Mouse (Mus musculus) lung, embryonic 16.5 days (tissue): Measurements from ENCODE around the gene Krt6a. TPM values are rescaled to one million over a fixed set of nuclear protein-coding genes. Genes with fewer than 3 reads are reported as not detected.

Source experiments
- ATAC-seq: fragments of 200-750 bp; cut with Nextera tagmentation; 2 replicates; pipeline ENCODE4 v1.8.0; 2017; ENCODE audit warnings: low read depth, mild to moderate bottlenecking, moderate library complexity
- H3K27ac ChIP-seq: fragments of 300-500 bp; sonication (generic); 2 replicates; pipeline ENCODE4 v1.5.1; 2014; ENCODE audit warnings: mild to moderate bottlenecking, control low read depth, low read length
- H3K27me3 ChIP-seq: fragments of 300-500 bp; sonication (generic); 2 replicates; pipeline ENCODE4 v1.6.1; 2014; ENCODE audit warnings: low read depth, low read length, mixed read lengths; ENCODE audit not compliant: control insufficient read depth, insufficient read depth
- H3K36me3 ChIP-seq: fragments of 300-500 bp; sonication (generic); 2 replicates; pipeline ENCODE4 v1.6.1; 2014; ENCODE audit warnings: low read length; ENCODE audit not compliant: control insufficient read depth, insufficient read depth
- H3K4me1 ChIP-seq: fragments of 300-500 bp; sonication (generic); replicated peaks from 2 replicates; pipeline ENCODE4 v1.6.1; 2014; ENCODE audit warnings: low read length, mixed read lengths; ENCODE audit not compliant: control insufficient read depth, insufficient read depth
- H3K4me2 ChIP-seq: fragments of 300-500 bp; sonication (generic); 2 replicates; pipeline ENCODE4 v1.6.1; 2014; ENCODE audit warnings: low read depth, low read length, control low read depth
- H3K4me3 ChIP-seq: fragments of 300-500 bp; sonication (generic); 2 replicates; pipeline ENCODE4 v1.5.1; 2014; ENCODE audit warnings: mild to moderate bottlenecking, low read length, control low read depth
- H3K9ac ChIP-seq: fragments of 300-500 bp; sonication (generic); 2 replicates; pipeline ENCODE4 v1.6.1; 2014; ENCODE audit warnings: low read length, control low read depth
- H3K9me3 ChIP-seq: fragments of 300-500 bp; sonication (generic); 2 replicates; pipeline ENCODE4 v1.6.1; 2016; ENCODE audit warnings: low read length; ENCODE audit not compliant: control insufficient read depth
- WGBS: fragments of 180-500 bp; shearing (Covaris S2); extraction: QIAGEN DNeasy Blood & Tissue Kit; methylation state at CpG from one replicate; pipeline ENCODE4 v1.1.7; 2014; 5-methylcytosine and 5-hydroxymethylcytosine counted together
- microRNA-seq: library from miRNA; unstranded; fragments of <30 nt; microRNA quantifications from one replicate; pipeline ENCODE4, GENCODE M21; 2016
- polyA plus RNA-seq: library from polyadenylated mRNA; unstranded; fragments of >200 nt; fragmentation: Nextera tagmentation; extraction: Ambion mirVana; gene quantifications from 2 replicates; pipeline ENCODE4 v1.2.1, GENCODE M21; 2015

Krt6a gene
- polyA plus RNA-seq, 1 experiment from 2014 or later, result 0.67 TPM

- no peaks in the 10 kb centered on the region for H3K4me1 ChIP-seq
- no peaks in the 10 kb centered on the region for H3K9me3 ChIP-seq
- H3K4me3 ChIP-seq, result no peak overlapping the region
- no peak overlapping the region for H3K27ac ChIP-seq
- H3K9ac ChIP-seq, result no peak overlapping the region
- no peak overlapping the region for H3K4me2 ChIP-seq
- no peaks in the 10 kb centered on the region for H3K27me3 ChIP-seq
- H3K36me3 ChIP-seq, result no peaks in the 10 kb centered on the region
- ATAC-seq, result no peak
- WGBS, result 77% methylated on average over 1 of the region's 1 CpGs
Measured at GRCm38 (mm10) chr15:101675978-101676377, 18.1 kb downstream of the Krt6a start.

- Histone ChIP-seq H3K4me1 (no peaks in the 10 kb centered on the region), H3K4me2 (no peak overlapping the region), H3K9ac (no peak overlapping the region), H3K9me3 (no peaks in the 10 kb centered on the region), H3K27ac (no peak overlapping the region), H3K36me3 (no peaks in the 10 kb centered on the region), H3K4me3 (no peak overlapping the region), H3K27me3 (no peaks in the 10 kb centered on the region)
- ATAC-seq, result no peak
- WGBS, result 80% methylated on average over 5 of the region's 5 CpGs
Measured at GRCm38 (mm10) chr15:101652736-101653265, 41.3 kb downstream of the Krt6a start.

GRCm38 (mm10) chr15:101647280-101647679, 46.8 kb downstream of the Krt6a start, which contains the start of gene Gm5478:
Gene Gm5478, minus strand, starts transcription at chr15:101647380.
- H3K36me3 ChIP-seq, result no peaks in the 10 kb centered on the region
- H3K4me2 ChIP-seq, result no peak within 1 kb of the TSS
- no peak within 1 kb of the TSS for H3K27ac ChIP-seq
- H3K9me3 ChIP-seq, result no peaks in the 10 kb centered on the region
- no peak for ATAC-seq
- no peak within 1 kb of the TSS for H3K9ac ChIP-seq
- H3K27me3 ChIP-seq, result no peaks in the 10 kb centered on the region
- WGBS, result 70% methylated on average over 3 of the region's 3 CpGs
- no peaks in the 10 kb centered on the region for H3K4me1 ChIP-seq
- H3K4me3 ChIP-seq, result no peak within 1 kb of the TSS

Small RNAs within 50 kb of the gene (microRNA-seq; reads per million reads assigned to microRNA genes)
- not detected for gene Gm44323
- gene Gm44342, result not detected
- not detected for gene Gm44383
- not detected for gene Gm44479

Other genes starting within 250 kb of the Krt6a start
- gene Krt88, start 246.6 kb downstream of the Krt6a start, polyA plus RNA-seq, result not detected in 2 replicates
- gene Krt81, start 230.6 kb downstream of the Krt6a start, polyA plus RNA-seq, result not detected in 2 replicates
- gene Krt86, start 220.8 kb downstream of the Krt6a start, polyA plus RNA-seq, result not detected in 2 replicates
- gene Krt83, start 202.8 kb downstream of the Krt6a start, polyA plus RNA-seq, result not detected in 2 replicates
- gene Gm49425, start 177.0 kb downstream of the Krt6a start, polyA plus RNA-seq, result not detected in 2 replicates
- not detected in 2 replicates for gene Krt84, start 161.5 kb downstream of the Krt6a start, polyA plus RNA-seq
- gene Krt82, start 143.6 kb downstream of the Krt6a start, polyA plus RNA-seq, result not detected in 2 replicates
- not detected in 2 replicates for gene Krt90, start 131.4 kb downstream of the Krt6a start, polyA plus RNA-seq
- 0.28 and 0.29 TPM in 2 replicates for gene Krt75, start 120.4 kb downstream of the Krt6a start, polyA plus RNA-seq
- not detected in 2 replicates for gene Gm5414, start 66.1 kb downstream of the Krt6a start, polyA plus RNA-seq
- not detected in 2 replicates for gene Gm5478, start 46.9 kb downstream of the Krt6a start, polyA plus RNA-seq
- not detected in 2 replicates for gene Krt6b, start 14.0 kb downstream of the Krt6a start, polyA plus RNA-seq
- 4.4 and 9.4 TPM in 2 replicates for gene Krt5, start 18.6 kb upstream of the Krt6a start, polyA plus RNA-seq
- gene Krt71, start 48.8 kb upstream of the Krt6a start, polyA plus RNA-seq, result not detected in 2 replicates
- gene Krt72, start 92.2 kb upstream of the Krt6a start, polyA plus RNA-seq, result not detected in 2 replicates
- not detected in 2 replicates for gene Krt73, start 108.0 kb upstream of the Krt6a start, polyA plus RNA-seq
- not detected in 2 replicates for gene Krt2, start 123.9 kb upstream of the Krt6a start, polyA plus RNA-seq
- 0.29 and 4.4 TPM in 2 replicates for gene Krt1, start 156.5 kb upstream of the Krt6a start, polyA plus RNA-seq
- gene Krt77, start 175.4 kb upstream of the Krt6a start, polyA plus RNA-seq, result 1.0 TPM in 1 of 2 replicates, not detected in the other
- gene Krt76, start 198.6 kb upstream of the Krt6a start, polyA plus RNA-seq, result not detected in 2 replicates
- 14.2 and 23.3 TPM in 2 replicates for gene Krt4, start 230.4 kb upstream of the Krt6a start, polyA plus RNA-seq
- gene Krt79, start 246.0 kb upstream of the Krt6a start, polyA plus RNA-seq, result 0.80 and 1.2 TPM in 2 replicates